Mouse (Mus musculus): ENCODE measurements around the gene Lemd1.

Lemd1 gene

DNA sequence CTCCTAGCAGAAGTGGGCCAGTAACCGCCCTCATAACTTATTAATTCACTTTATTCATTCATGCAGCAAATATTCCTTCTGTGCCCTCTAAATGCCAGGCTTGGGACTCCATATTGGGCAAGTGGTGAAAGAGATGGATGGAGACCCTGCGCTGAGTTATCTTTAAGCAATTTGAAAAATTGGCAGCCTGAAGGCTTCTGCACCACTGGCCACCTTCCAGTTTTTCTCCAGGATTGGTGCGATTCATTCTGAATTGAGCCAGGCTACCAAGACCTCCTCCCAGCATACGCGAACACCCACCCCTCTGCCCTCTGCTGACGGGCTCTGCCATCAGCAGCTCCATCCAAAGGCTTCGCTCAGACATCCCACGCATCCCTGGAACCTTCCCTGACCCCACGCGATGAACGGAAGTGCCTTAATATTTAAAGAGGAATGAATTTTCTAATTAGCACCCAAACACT lies 96.8 kb downstream of the Lemd1 start:
- DNase-seq (ENCODE audit: low read depth, low spot score), result no peak

DNA sequence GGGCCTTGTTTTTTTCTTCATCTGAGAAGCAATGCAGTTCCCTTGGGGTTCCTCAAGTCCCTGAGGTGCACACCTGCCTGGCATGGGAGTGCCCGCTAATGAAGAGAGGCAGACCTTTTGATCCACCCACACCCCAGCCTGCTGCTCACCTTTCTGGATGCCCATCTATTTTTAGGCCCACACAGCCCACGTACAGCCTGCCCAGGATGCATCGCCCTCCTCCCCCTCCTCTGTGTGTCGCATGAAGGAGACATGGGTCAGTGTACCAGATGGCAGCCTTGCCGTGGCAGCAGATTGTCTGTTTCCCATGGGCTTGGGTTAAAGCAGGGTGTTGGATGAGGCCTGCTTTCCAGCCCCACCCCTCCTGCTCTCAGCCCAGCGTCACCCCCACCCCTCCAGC lies 98.7 kb downstream of the Lemd1 start:
- no peak for DNase-seq (ENCODE audit: low read depth, low spot score)

GRCm38 (mm10) chr1:132290921-132291675 lies 99.9 kb downstream of the Lemd1 start:
- DNase-seq (ENCODE audit: low read depth, low spot score), result no peak

DNA sequence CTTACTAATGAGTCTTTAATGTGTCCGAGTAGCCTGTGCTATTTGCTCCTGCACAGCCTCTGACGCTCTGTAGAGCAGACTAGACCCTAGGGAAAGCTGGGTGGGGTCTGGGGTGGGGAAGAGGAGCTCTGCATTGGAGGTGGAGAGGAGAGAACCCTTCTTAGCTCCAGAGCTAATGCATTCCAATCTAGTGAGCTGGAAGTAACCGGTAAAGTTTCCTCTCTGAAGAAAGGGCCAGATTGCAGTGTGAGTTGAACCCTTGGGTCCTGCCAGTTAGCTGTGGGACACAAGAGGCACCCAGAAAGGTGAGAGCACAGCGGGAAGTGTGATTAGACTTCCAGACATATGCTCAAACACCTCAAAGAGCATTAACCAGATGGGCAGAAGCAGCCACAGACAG lies 100.5 kb downstream of the Lemd1 start:
- DNase-seq (ENCODE audit: low read depth, low spot score), result no peak

GRCm38 (mm10) chr1:132292318-132293129 lies 101.3 kb downstream of the Lemd1 start:
- DNase-seq (ENCODE audit: low read depth, low spot score), result no peak

- no peak for DNase-seq (ENCODE audit: low read depth, low spot score)
Measured at GRCm38 (mm10) chr1:132295506-132295905, 104.3 kb downstream of the Lemd1 start.

DNA sequence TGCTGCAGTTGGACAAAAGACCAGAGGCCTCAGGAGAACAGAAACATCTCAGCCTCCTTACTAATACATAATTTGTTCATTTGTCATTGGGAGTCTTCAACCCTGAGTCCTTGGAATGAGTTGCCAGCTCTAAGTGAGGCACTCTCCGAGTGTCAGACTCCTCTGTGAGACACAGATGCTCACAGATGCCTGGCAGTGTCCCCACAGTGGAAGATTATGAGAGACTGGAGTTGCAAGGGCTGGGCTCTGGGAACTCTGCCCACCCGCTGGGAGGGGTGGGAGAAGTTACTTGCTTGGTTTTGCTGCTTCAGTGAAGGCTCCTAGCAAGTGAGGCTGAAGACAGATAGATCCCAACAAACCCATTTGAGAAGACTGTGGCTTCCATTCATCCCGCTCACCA lies 104.8 kb downstream of the Lemd1 start:
- no peak for DNase-seq (ENCODE audit: low read depth, low spot score)

- no peak for DNase-seq (ENCODE audit: low read depth, low spot score)
Measured at GRCm38 (mm10) chr1:132298425-132298800, 107.2 kb downstream of the Lemd1 start, which contains the start of gene Klhdc8a. Gene Klhdc8a (plus strand): TSS chr1:132298626.

- DNase-seq (ENCODE audit: low read depth, low spot score), result no peak
Measured at GRCm38 (mm10) chr1:132298801-132299464, 107.7 kb downstream of the Lemd1 start.

DNA sequence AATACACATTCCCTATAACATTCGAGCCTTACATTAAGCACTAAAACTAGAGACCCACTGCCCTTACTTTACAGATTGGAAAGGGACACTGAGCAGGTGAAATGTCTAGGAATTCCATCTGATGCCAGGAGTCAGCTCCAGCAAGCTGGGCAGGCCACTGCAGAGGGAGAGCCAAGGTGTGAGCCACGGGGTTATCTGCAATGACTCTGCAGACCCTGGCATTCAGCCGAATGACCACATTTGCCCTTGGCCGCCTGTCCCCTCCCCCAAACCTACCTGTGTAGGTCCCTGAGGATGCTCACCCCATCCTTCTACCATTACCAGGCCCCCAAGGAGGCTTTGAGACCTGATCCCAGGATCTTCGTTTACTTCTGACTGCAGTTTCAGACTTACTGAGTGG lies 108.5 kb downstream of the Lemd1 start:
- no peak for DNase-seq (ENCODE audit: low read depth, low spot score)

DNA sequence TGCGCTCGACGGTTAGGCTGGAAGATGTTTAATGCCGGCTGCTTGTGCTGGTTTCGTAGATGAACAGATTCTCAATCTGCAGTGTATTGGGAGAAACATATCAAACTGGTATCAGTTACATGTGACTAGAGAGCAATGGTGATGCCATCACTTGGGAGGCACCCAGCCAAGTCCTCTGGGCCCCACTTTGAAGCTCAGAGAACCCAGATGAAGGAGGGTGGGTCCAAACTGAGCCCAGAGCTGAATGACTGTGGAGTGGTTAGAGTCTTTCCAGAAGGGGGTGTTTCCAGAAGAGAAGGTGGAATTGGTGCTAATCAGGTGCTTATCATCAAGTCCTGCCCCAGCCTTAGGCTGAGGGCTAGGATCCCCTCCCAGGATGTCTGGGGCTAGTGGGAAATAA lies 110.0 kb downstream of the Lemd1 start:
- no peak for DNase-seq (ENCODE audit: low read depth, low spot score)

DNA sequence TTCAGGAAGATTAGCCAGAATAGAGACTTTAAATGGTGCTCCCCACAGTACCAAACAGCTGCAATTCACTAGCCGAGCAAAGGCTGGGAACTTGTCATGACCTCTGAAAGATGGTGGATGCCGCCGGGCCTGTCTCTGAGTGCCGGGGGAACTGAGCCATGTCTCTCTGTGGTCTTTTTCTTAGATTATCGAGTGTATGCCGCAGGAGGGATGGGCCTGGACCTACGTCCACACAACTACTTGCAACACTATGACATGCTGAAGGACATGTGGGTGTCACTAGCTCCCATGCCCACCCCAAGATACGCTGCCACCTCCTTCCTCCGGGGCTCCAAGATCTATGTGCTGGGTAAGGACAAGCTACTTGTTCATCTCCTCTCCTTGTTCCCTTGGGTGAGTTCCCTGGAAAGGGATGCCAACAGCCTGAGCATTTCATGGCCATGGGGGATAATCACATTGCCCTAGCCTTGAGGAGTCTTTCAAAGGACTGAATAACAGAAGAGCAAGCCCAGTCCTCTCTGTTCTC lies 111.2 kb downstream of the Lemd1 start:
- DNase-seq (ENCODE audit: low read depth, low spot score), result no peak

GRCm38 (mm10) chr1:132304618-132305214 lies 113.5 kb downstream of the Lemd1 start:
- no peak for DNase-seq (ENCODE audit: low read depth, low spot score)

DNA sequence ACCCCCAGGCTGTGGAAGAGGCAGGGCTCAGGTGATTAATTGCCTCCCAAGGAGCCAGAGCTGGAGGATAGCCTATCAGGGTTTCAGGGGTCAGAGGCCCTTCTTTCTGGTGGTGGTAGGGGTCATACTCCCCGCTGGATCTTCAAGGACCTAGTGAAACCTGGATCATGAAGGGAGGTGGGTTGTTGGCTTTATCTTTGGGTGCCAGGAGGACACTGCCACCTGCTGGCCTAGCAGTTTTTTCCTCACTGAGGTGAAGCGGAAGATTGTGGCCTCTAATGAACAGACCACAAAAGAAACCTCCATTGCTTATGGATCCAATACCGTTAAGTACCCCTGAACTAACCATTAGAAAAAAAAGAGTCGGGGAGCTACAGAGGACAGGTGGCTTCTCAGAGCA lies 114.9 kb downstream of the Lemd1 start:
- DNase-seq (ENCODE audit: low read depth, low spot score), result no peak

DNA sequence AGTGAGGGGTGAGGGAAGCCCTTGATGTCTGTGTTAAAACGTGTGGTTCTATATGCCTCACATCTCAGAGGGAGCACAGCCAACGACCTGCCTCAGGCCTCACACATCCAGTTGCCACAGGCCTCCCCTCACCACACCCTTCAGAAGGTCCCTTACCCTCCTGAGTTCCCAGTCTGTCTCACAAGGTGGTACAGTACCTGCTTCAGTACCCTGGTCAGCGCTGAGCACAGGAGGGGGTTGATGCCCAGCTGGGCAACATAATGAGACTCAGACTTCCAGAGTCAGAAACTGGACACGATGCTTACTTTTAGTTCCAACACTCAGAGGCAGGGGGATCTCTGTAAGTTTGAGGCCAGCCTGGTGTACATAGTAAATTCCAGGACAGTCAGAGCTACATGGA lies 115.6 kb downstream of the Lemd1 start:
- peak; percentile 45 for DNase-seq (ENCODE audit: low read depth, low spot score)

- no peak for DNase-seq (ENCODE audit: low read depth, low spot score)
Measured at GRCm38 (mm10) chr1:132307962-132308361, 116.7 kb downstream of the Lemd1 start.

GRCm38 (mm10) chr1:132308674-132309073 lies 117.4 kb downstream of the Lemd1 start:
- DNase-seq (ENCODE audit: low read depth, low spot score), result no peak

All from mesoderm, embryonic 11.5 days (tissue).